Mouse (Mus musculus) liver, embryonic 14.5 days (tissue): ENCODE measurements at regions not wholly inside any gene's neighbourhood (a gene's known extent, or its start where the extent isn't known, plus 50 kb on each side); places are given as distances from the start of the nearest gene placed in this dataset.

Source experiments
- CTCF ChIP-seq: IDR thresholded peaks from 2 replicates; pipeline ENCODE4 v1.5.1; 2016; ENCODE audit warnings: antibody characterized with exemption, low read depth, control low read depth
- EP300 ChIP-seq: IDR thresholded peaks from 2 replicates; pipeline ENCODE4 v1.6.1; 2016; ENCODE audit warnings: antibody characterized with exemption, low read depth

DNA sequence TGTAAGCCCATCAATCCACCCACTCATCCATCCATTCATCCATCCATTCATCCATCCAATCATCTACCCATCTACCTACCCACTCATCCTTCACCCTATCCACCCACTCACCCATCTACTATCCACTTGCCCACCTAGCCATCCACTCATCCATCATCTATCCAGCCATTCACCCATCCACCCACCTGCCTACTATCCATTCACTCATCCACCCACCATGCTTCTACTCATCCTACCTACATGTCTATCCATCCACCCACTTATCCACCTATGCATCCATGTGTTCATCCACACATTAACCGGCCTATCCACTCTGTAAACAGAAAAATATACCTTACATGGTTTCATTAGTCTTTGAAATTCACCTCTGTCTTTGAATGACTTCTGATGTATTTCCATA is 384.2 kb upstream of the Tshz3 start:
- no peak for TF ChIP-seq CTCF
- no peak for TF ChIP-seq EP300
